Mouse (Mus musculus) CH12.LX (cell line): Measurements from ENCODE around the gene Rpgrip1. TPM values are rescaled to one million over a fixed set of nuclear protein-coding genes. Genes with fewer than 3 reads are reported as not detected.

Source experiments
- DNase-seq: peaks from one replicate; pipeline ENCODE4 v3.0.0-alpha.2; 2013; ENCODE audit errors: extremely low read depth
- H3K27ac ChIP-seq: 2 replicates; pipeline ENCODE4 v1.5.1; 2012; ENCODE audit warnings: low read depth, mild to moderate bottlenecking, control low read depth, moderate library complexity; ENCODE audit not compliant: insufficient read depth
- H3K27me3 ChIP-seq: replicated peaks from 2 replicates; pipeline ENCODE3; 2012; ENCODE audit warnings: inconsistent platforms
- H3K36me3 ChIP-seq, 2 experiments: replicated peaks in 1 of 2; 2 replicates each; pipeline versions ENCODE3 to v1.6.1; 2012; ENCODE audit warnings: inconsistent platforms in 1 of 2, low read length in 1 of 2, mild to moderate bottlenecking in 1 of 2, mixed read lengths in 1 of 2, moderate library complexity in 1 of 2; ENCODE audit not compliant: control insufficient read depth in 1 of 2, insufficient read depth in 1 of 2
- H3K4me1 ChIP-seq, 2 experiments: 2 replicates each; pipeline ENCODE4 v1.6.1; 2012; ENCODE audit warnings: inconsistent platforms in 1 of 2, moderate library complexity in 1 of 2; ENCODE audit not compliant: insufficient read depth in 2 of 2, control insufficient read depth in 1 of 2
- H3K4me2 ChIP-seq: 2 replicates; pipeline ENCODE4 v1.6.1; 2012; ENCODE audit warnings: low read depth, mild to moderate bottlenecking, control low read depth; ENCODE audit not compliant: poor library complexity, insufficient read depth, severe bottlenecking
- H3K4me3 ChIP-seq, 3 experiments: fragments of 150-350 bp in 1 of 3; sonication (generic) in 1 of 3; replicated peaks in 1 of 3; 2 replicates each; pipeline versions ENCODE3 to v1.5.1; 2011 to 2012; ENCODE audit warnings: low read depth in 2 of 3, low read length in 2 of 3, mild to moderate bottlenecking in 2 of 3, moderate library complexity in 2 of 3, control low read depth in 1 of 3, improper control_type of control experiment in 1 of 3, inconsistent platforms in 1 of 3, mixed read lengths in 1 of 3; ENCODE audit not compliant: poor library complexity in 1 of 3
- H3K79me2 ChIP-seq: replicated peaks from 2 replicates; pipeline ENCODE4 v1.6.1; 2012; ENCODE audit warnings: mild to moderate bottlenecking, moderate library complexity; ENCODE audit not compliant: control insufficient read depth, poor library complexity, insufficient read depth, severe bottlenecking; ENCODE audit errors: extremely low read depth
- H3K9ac ChIP-seq: 2 replicates; pipeline ENCODE4 v1.6.1; 2012; ENCODE audit warnings: low read depth, mild to moderate bottlenecking, control low read depth, moderate library complexity; ENCODE audit not compliant: insufficient read depth
- H3K9me3 ChIP-seq: replicated peaks from 2 replicates; pipeline ENCODE3; 2012; ENCODE audit warnings: low read length, inconsistent platforms, mixed read lengths
- BHLHE40 ChIP-seq: IDR thresholded peaks from 2 replicates; pipeline ENCODE4 v1.6.1; 2011; ENCODE audit warnings: mild to moderate bottlenecking, low read depth, low read length, improper control_type of control experiment
- CHD1 ChIP-seq: IDR thresholded peaks from 2 replicates; pipeline ENCODE4 v1.6.1; 2012; ENCODE audit warnings: low read depth, low read length, improper control_type of control experiment, inconsistent platforms
- CHD2 ChIP-seq: IDR thresholded peaks from 2 replicates; pipeline ENCODE4 v1.6.1; 2011; ENCODE audit warnings: low read length, improper control_type of control experiment
- E2F4 ChIP-seq: IDR thresholded peaks from 2 replicates; pipeline ENCODE4 v1.6.1; 2011; ENCODE audit warnings: low read depth, low read length, improper control_type of control experiment; ENCODE audit not compliant: insufficient replicate concordance
- ETS1 ChIP-seq: conservative IDR thresholded peaks from 2 replicates; pipeline ENCODE4 v1.6.1; 2012; ENCODE audit warnings: low read depth, mild to moderate bottlenecking, inconsistent platforms, low read length, improper control_type of control experiment, moderate library complexity
- GABPA ChIP-seq: IDR thresholded peaks from 2 replicates; pipeline ENCODE4 v1.6.1; 2012; ENCODE audit warnings: low read depth, low read length, improper control_type of control experiment, inconsistent platforms; ENCODE audit not compliant: insufficient replicate concordance
- HCFC1 ChIP-seq: IDR thresholded peaks from 2 replicates; pipeline ENCODE4 v1.6.1; 2012; ENCODE audit warnings: low read depth, mild to moderate bottlenecking, inconsistent platforms, low read length, improper control_type of control experiment
- IRF4 ChIP-seq: IDR thresholded peaks from 2 replicates; pipeline ENCODE4 v1.6.1; 2014; ENCODE audit warnings: low read depth, mild to moderate bottlenecking, inconsistent platforms, low read length, improper control_type of control experiment
- JUND ChIP-seq: conservative IDR thresholded peaks from 2 replicates; pipeline ENCODE4 v1.6.1; 2011; ENCODE audit warnings: low read depth, low read length, improper control_type of control experiment
- KAT2A ChIP-seq: IDR thresholded peaks from 2 replicates; pipeline ENCODE4 v1.6.1; 2012; ENCODE audit warnings: low read length, improper control_type of control experiment, inconsistent platforms; ENCODE audit not compliant: insufficient replicate concordance
- MAFK ChIP-seq: IDR thresholded peaks from 2 replicates; pipeline ENCODE4 v1.6.1; 2011; ENCODE audit warnings: low read length, improper control_type of control experiment; ENCODE audit not compliant: insufficient replicate concordance
- MAX ChIP-seq: IDR thresholded peaks from 2 replicates; pipeline ENCODE4 v1.6.1; 2011; ENCODE audit warnings: low read length, improper control_type of control experiment
- MEF2A ChIP-seq: IDR thresholded peaks from 2 replicates; pipeline ENCODE4 v1.6.1; 2014; ENCODE audit warnings: low read depth, mild to moderate bottlenecking, inconsistent platforms, low read length, improper control_type of control experiment, borderline replicate concordance
- MXI1 ChIP-seq: IDR thresholded peaks from 2 replicates; pipeline ENCODE4 v1.6.1; 2011; ENCODE audit warnings: mild to moderate bottlenecking, low read depth, low read length, improper control_type of control experiment
- PAX5 ChIP-seq: IDR thresholded peaks from 2 replicates; pipeline ENCODE4 v1.6.1; 2012; ENCODE audit warnings: low read length, inconsistent platforms, mixed read lengths
- POLR2A ChIP-seq: IDR thresholded peaks from 2 replicates; pipeline ENCODE4 v1.6.1; 2011; ENCODE audit warnings: low read depth, mild to moderate bottlenecking, improper control_type of control experiment, low read length
- POLR2AphosphoS2 ChIP-seq: IDR thresholded peaks from 2 replicates; pipeline ENCODE4 v1.6.1; 2011; ENCODE audit warnings: low read depth, low read length, improper control_type of control experiment
- RCOR1 ChIP-seq: conservative IDR thresholded peaks from 2 replicates; pipeline ENCODE4 v1.6.1; 2012; ENCODE audit warnings: low read depth, mild to moderate bottlenecking, inconsistent platforms, low read length, improper control_type of control experiment
- SIN3A ChIP-seq: IDR thresholded peaks from 2 replicates; pipeline ENCODE4 v1.6.1; 2012; ENCODE audit warnings: low read length, improper control_type of control experiment, inconsistent platforms
- SMC3 ChIP-seq: IDR thresholded peaks from 2 replicates; pipeline ENCODE4 v1.6.1; 2011; ENCODE audit warnings: low read depth, low read length, improper control_type of control experiment
- TBP ChIP-seq: conservative IDR thresholded peaks from 2 replicates; pipeline ENCODE4 v1.6.1; 2011; ENCODE audit warnings: low read depth, low read length, improper control_type of control experiment
- TCF12 ChIP-seq: IDR thresholded peaks from 2 replicates; pipeline ENCODE4 v1.6.1; 2014; ENCODE audit warnings: low read depth, mild to moderate bottlenecking, inconsistent platforms, low read length, improper control_type of control experiment
- UBTF ChIP-seq: IDR thresholded peaks from 2 replicates; pipeline ENCODE4 v1.6.1; 2012; ENCODE audit warnings: low read depth, mild to moderate bottlenecking, inconsistent platforms, low read length, improper control_type of control experiment, moderate library complexity
- USF1 ChIP-seq: IDR thresholded peaks from 2 replicates; pipeline ENCODE4 v1.6.1; 2014; ENCODE audit warnings: low read depth, mild to moderate bottlenecking, inconsistent platforms, low read length, improper control_type of control experiment
- ZC3H11A ChIP-seq: IDR thresholded peaks from 2 replicates; pipeline ENCODE4 v1.6.1; 2012; ENCODE audit warnings: low read depth, mild to moderate bottlenecking, inconsistent platforms, low read length, improper control_type of control experiment
- ZKSCAN1 ChIP-seq: IDR thresholded peaks from 2 replicates; pipeline ENCODE4 v1.6.1; 2012; ENCODE audit warnings: low read depth, inconsistent platforms, low read length, improper control_type of control experiment, borderline replicate concordance
- ZMIZ1 ChIP-seq: IDR thresholded peaks from 2 replicates; pipeline ENCODE4 v1.6.1; 2012; ENCODE audit warnings: low read depth, mild to moderate bottlenecking, inconsistent platforms, low read length, improper control_type of control experiment
- ZNF384 ChIP-seq: IDR thresholded peaks from 2 replicates; pipeline ENCODE4 v1.6.1; 2012; ENCODE audit warnings: low read depth, low read length, improper control_type of control experiment, inconsistent platforms
- dilution Hi-C: fragments of 300-500 bp; cut with MboI; formaldehyde crosslinking; loops from 2 replicates; pipeline ENCODE4 v1.14.3; 2020; ENCODE audit warnings: low sequenced_read_pairs; ENCODE audit not compliant: extremely low pct_unique_long_range_greater_than_20kb, extremely low pct_ligation_motif_present
- in situ Hi-C: fragments of 300-500 bp; cut with MboI; formaldehyde crosslinking; loops from 3 replicates; pipeline ENCODE4 v1.14.3; 2019; ENCODE audit warnings: low sequenced_read_pairs, low pct_ligation_motif_present, low pct_unique_long_range_greater_than_20kb, mixed read lengths
- polyA plus RNA-seq: library from polyadenylated mRNA; unstranded; fragments of >175 nt; gene quantifications from 2 replicates; pipeline ENCODE4 v1.2.1, GENCODE M21; 2012; ENCODE audit warnings: low read depth; ENCODE audit not compliant: insufficient read length
- total RNA-seq, 2 experiments: library from RNA; depleted of rRNA; stranded (reverse); fragments of 300-350 nt in 1 of 2; fragments of >200 nt in 1 of 2; gene quantifications; 2 replicates each; pipeline ENCODE4 v1.2.3; 2012 to 2014

The Rpgrip1 gene
- total and polyA plus RNA-seq, 3 experiments = 7.3 to 41.8 (median 15.0) TPM

- H3K4me1 ChIP-seq = no peaks in the 10 kb centered on the region
- in situ Hi-C loops = no loop called here
- no peak overlapping the region for H3K9ac ChIP-seq
- no peaks in the 10 kb centered on the region for H3K79me2 ChIP-seq
- no peaks in the 10 kb centered on the region for H3K36me3 ChIP-seq
- H3K4me3 ChIP-seq = no peak overlapping the region
- H3K27ac ChIP-seq = no peak overlapping the region
- no peak for DNase-seq
- no peak overlapping the region for H3K4me2 ChIP-seq
- TF ChIP-seq TBP (no peak), CHD1 (no peak), E2F4 (no peak), CHD2 (no peak), IRF4 (no peak), MAX (no peak), HCFC1 (no peak), ETS1 (no peak), PAX5 (no peak), ZC3H11A (no peak), JUND (no peak), TCF12 (no peak), BHLHE40 (no peak), SMC3 (no peak), USF1 (no peak)
- H3K27me3 ChIP-seq = no peaks in the 10 kb centered on the region
- no peaks in the 10 kb centered on the region for H3K9me3 ChIP-seq
- dilution Hi-C loops = no loop called here
Measured at GRCm38 (mm10) chr14:52118823-52119608, 8.5 kb downstream of the Rpgrip1 start.

- H3K27me3 ChIP-seq = no peaks in the 10 kb centered on the region
- no peaks in the 10 kb centered on the region for H3K79me2 ChIP-seq
- no peak for DNase-seq
- H3K4me2 ChIP-seq = no peak overlapping the region
- dilution Hi-C loops = no loop called here
- H3K9ac ChIP-seq = no peak overlapping the region
- no peak overlapping the region for H3K27ac ChIP-seq
- H3K9me3 ChIP-seq = no peaks in the 10 kb centered on the region
- TF ChIP-seq ZNF384 (no peak), BHLHE40 (no peak), TBP (no peak), ZKSCAN1 (no peak), HCFC1 (no peak), ZMIZ1 (no peak), MAX (no peak), UBTF (no peak), KAT2A (no peak), ETS1 (no peak), MXI1 (no peak), MEF2A (no peak), RCOR1 (no peak), POLR2AphosphoS2 (no peak), SIN3A (no peak), MAFK (no peak), GABPA (no peak), POLR2A (no peak)
- TF ChIP-seq, all 38 proteins: peak for 0
- Histone ChIP-seq H3K4me3 (no peak overlapping the region), H3K36me3 (no peaks in the 10 kb centered on the region), H3K4me1 (no peaks in the 10 kb centered on the region)
- in situ Hi-C loops = loop anchor here (10.0 kb wide), 1 partner anchor 215 kb away; no protein-coding TSS in a partner anchor
Measured at GRCm38 (mm10) chr14:52120169-52120568, 9.7 kb downstream of the Rpgrip1 start.
